Mouse (Mus musculus): Measurements from ENCODE around the gene Ssc4d. TPM values are rescaled to one million over a fixed set of nuclear protein-coding genes. Genes with fewer than 3 reads are reported as not detected.
A peak's percentile ranks its signal among the peaks of the same experiment; 100 is the strongest.

The Ssc4d gene
- polyA plus RNA-seq, 1 experiment from 2014 or later = 3.7 TPM

- H3K4me3 ChIP-seq = peak overlapping the region; percentile 88
- H3K27ac ChIP-seq = peak overlapping the region; percentile 96
- under 1% methylated on average over 35 of the region's 35 CpGs for WGBS
- H3K36me3 ChIP-seq = peaks cover 31% of the 10 kb centered on the region
- H3K9me3 ChIP-seq (replicated peaks) = no peaks in the 10 kb centered on the region
- peaks cover 39% of the 10 kb centered on the region for H3K4me1 ChIP-seq
- peak; percentile 73 for ATAC-seq (ENCODE audit: low FRiP score)
- peak overlapping the region; percentile 63 for H3K4me2 ChIP-seq (replicated peaks)
- peak overlapping the region; percentile 95 for H3K9ac ChIP-seq
- no peaks in the 10 kb centered on the region for H3K27me3 ChIP-seq
Measured at GRCm38 (mm10) chr5:135933900-135934441, 40.4 kb downstream of the Ssc4d start.

- no peak for ATAC-seq (ENCODE audit: low FRiP score)
- H3K4me2 ChIP-seq (replicated peaks) = peak overlapping the region; percentile 63
- H3K9ac ChIP-seq = peak overlapping the region; percentile 95
- no peaks in the 10 kb centered on the region for H3K9me3 ChIP-seq (replicated peaks)
- H3K4me3 ChIP-seq = peak overlapping the region; percentile 88
- peak overlapping the region; percentile 96 for H3K27ac ChIP-seq
- WGBS = 16% methylated on average over 12 of the region's 12 CpGs
- peaks cover 35% of the 10 kb centered on the region for H3K36me3 ChIP-seq
- H3K27me3 ChIP-seq = no peaks in the 10 kb centered on the region
- H3K4me1 ChIP-seq = peaks cover 39% of the 10 kb centered on the region
Measured at GRCm38 (mm10) chr5:135933222-135933899, 41.0 kb downstream of the Ssc4d start.

GRCm38 (mm10) chr5:135932359-135932758 is 42.0 kb downstream of the Ssc4d start:
- Histone ChIP-seq H3K4me1 (peaks cover 39% of the 10 kb centered on the region), H3K27ac (no peak overlapping the region), H3K27me3 (no peaks in the 10 kb centered on the region), H3K9ac (no peak overlapping the region), H3K4me2 (replicated peaks) (peak overlapping the region; percentile 63), H3K4me3 (peak overlapping the region; percentile 88), H3K36me3 (peaks cover 43% of the 10 kb centered on the region), H3K9me3 (replicated peaks) (no peaks in the 10 kb centered on the region)
- ATAC-seq (ENCODE audit: low FRiP score) = no peak
- WGBS = 76% methylated on average over 2 of the region's 2 CpGs

GRCm38 (mm10) chr5:135931526-135931925 is 42.8 kb downstream of the Ssc4d start:
- Histone ChIP-seq H3K4me1 (peaks cover 39% of the 10 kb centered on the region), H3K4me3 (peak overlapping the region; percentile 88; the same call in 1 of the 2 replicates)
- 94% methylated on average over 9 of the region's 9 CpGs for WGBS

GRCm38 (mm10) chr5:135929685-135930424 is 44.5 kb downstream of the Ssc4d start:
- Histone ChIP-seq H3K4me2 (replicated peaks) (no peak overlapping the region), H3K4me3 (no peak overlapping the region), H3K9ac (no peak overlapping the region), H3K27me3 (no peaks in the 10 kb centered on the region), H3K4me1 (peaks cover 39% of the 10 kb centered on the region), H3K9me3 (replicated peaks) (no peaks in the 10 kb centered on the region), H3K36me3 (peaks cover 60% of the 10 kb centered on the region), H3K27ac (no peak overlapping the region)
- no peak for ATAC-seq (ENCODE audit: low FRiP score)
- WGBS = 75% methylated on average over 6 of the region's 6 CpGs

More at GRCm38 (mm10) chr5:135931526-135931925, 42.8 kb downstream of the Ssc4d start:
- H3K9me3 ChIP-seq (replicated peaks) = no peaks in the 10 kb centered on the region
- H3K27ac ChIP-seq = no peak overlapping the region
- no peaks in the 10 kb centered on the region for H3K27me3 ChIP-seq
- peaks cover 51% of the 10 kb centered on the region for H3K36me3 ChIP-seq
- H3K9ac ChIP-seq = no peak overlapping the region
- no peak for ATAC-seq (ENCODE audit: low FRiP score)
- peak overlapping the region; percentile 63 for H3K4me2 ChIP-seq (replicated peaks)

- Histone ChIP-seq H3K27ac (no peak overlapping the region), H3K27me3 (no peaks in the 10 kb centered on the region), H3K9me3 (replicated peaks) (no peaks in the 10 kb centered on the region), H3K4me2 (replicated peaks) (no peak overlapping the region), H3K36me3 (peaks cover 85% of the 10 kb centered on the region), H3K9ac (no peak overlapping the region), H3K4me3 (no peak overlapping the region), H3K4me1 (peaks cover 11% of the 10 kb centered on the region; the same call in 1 of the 2 replicates)
- no peak for ATAC-seq (ENCODE audit: low FRiP score)
- WGBS = 96% methylated on average over 7 of the region's 7 CpGs
Measured at GRCm38 (mm10) chr5:135923901-135924300, 50.4 kb downstream of the Ssc4d start.

- no peak for ATAC-seq (ENCODE audit: low FRiP score)
- H3K4me2 ChIP-seq (replicated peaks) = no peak overlapping the region
- WGBS = 91% methylated on average over 3 of the region's 3 CpGs
- no peak overlapping the region for H3K4me3 ChIP-seq
- H3K27me3 ChIP-seq = no peaks in the 10 kb centered on the region
- H3K9ac ChIP-seq = no peak overlapping the region
- H3K4me1 ChIP-seq = 0 out of 2 replicates have a peak, but pooled peaks cover 5% of the 10 kb centered on the region
- no peaks in the 10 kb centered on the region for H3K9me3 ChIP-seq (replicated peaks)
- no peak overlapping the region for H3K27ac ChIP-seq
- H3K36me3 ChIP-seq = peaks cover 86% of the 10 kb centered on the region
Measured at GRCm38 (mm10) chr5:135919902-135920301, 54.4 kb downstream of the Ssc4d start.

- no peak overlapping the region for H3K4me2 ChIP-seq (replicated peaks)
- H3K9ac ChIP-seq = no peak overlapping the region
- peaks cover 85% of the 10 kb centered on the region for H3K36me3 ChIP-seq
- no peak for ATAC-seq (ENCODE audit: low FRiP score)
- no peaks in the 10 kb centered on the region for H3K9me3 ChIP-seq (replicated peaks)
- no peak overlapping the region for H3K4me3 ChIP-seq
- 97% methylated on average over 5 of the region's 5 CpGs for WGBS
- H3K4me1 ChIP-seq = no peaks in the 10 kb centered on the region; the same call in 1 of the 2 replicates
- no peaks in the 10 kb centered on the region for H3K27me3 ChIP-seq
- no peak overlapping the region for H3K27ac ChIP-seq
Measured at GRCm38 (mm10) chr5:135918593-135918992, 55.7 kb downstream of the Ssc4d start.

- H3K9ac ChIP-seq = no peak overlapping the region
- H3K4me2 ChIP-seq (replicated peaks) = no peak overlapping the region
- no peak overlapping the region for H3K27ac ChIP-seq
- WGBS = 94% methylated on average over 5 of the region's 5 CpGs
- H3K4me3 ChIP-seq = no peak overlapping the region
- no peaks in the 10 kb centered on the region for H3K9me3 ChIP-seq (replicated peaks)
- no peaks in the 10 kb centered on the region for H3K27me3 ChIP-seq
- ATAC-seq (ENCODE audit: low FRiP score) = no peak
- H3K4me1 ChIP-seq = no peaks in the 10 kb centered on the region; the same call in 1 of the 2 replicates
- H3K36me3 ChIP-seq = peaks cover 85% of the 10 kb centered on the region
Measured at GRCm38 (mm10) chr5:135918059-135918437, 56.3 kb downstream of the Ssc4d start.

- H3K9ac ChIP-seq = no peak overlapping the region
- ATAC-seq (ENCODE audit: low FRiP score) = no peak
- WGBS = 91% methylated on average over 8 of the region's 8 CpGs
- no peaks in the 10 kb centered on the region; the same call in 1 of the 2 replicates for H3K4me1 ChIP-seq
- no peaks in the 10 kb centered on the region for H3K9me3 ChIP-seq (replicated peaks)
- H3K4me2 ChIP-seq (replicated peaks) = no peak overlapping the region
- no peaks in the 10 kb centered on the region for H3K27me3 ChIP-seq
- no peak overlapping the region for H3K4me3 ChIP-seq
- no peak overlapping the region for H3K27ac ChIP-seq
- H3K36me3 ChIP-seq = peaks cover 85% of the 10 kb centered on the region
Measured at GRCm38 (mm10) chr5:135917327-135918058, 56.8 kb downstream of the Ssc4d start.

- Histone ChIP-seq H3K4me1 (no peaks in the 10 kb centered on the region; the same call in 1 of the 2 replicates), H3K4me3 (no peak overlapping the region), H3K36me3 (peaks cover 82% of the 10 kb centered on the region), H3K9ac (no peak overlapping the region), H3K27me3 (no peaks in the 10 kb centered on the region), H3K4me2 (replicated peaks) (no peak overlapping the region), H3K9me3 (replicated peaks) (no peaks in the 10 kb centered on the region), H3K27ac (no peak overlapping the region)
- ATAC-seq (ENCODE audit: low FRiP score) = no peak
- WGBS = 93% methylated on average over 3 of the region's 3 CpGs
Measured at GRCm38 (mm10) chr5:135916601-135917000, 57.7 kb downstream of the Ssc4d start.

GRCm38 (mm10) chr5:135916051-135916565 is 58.2 kb downstream of the Ssc4d start:
- H3K4me3 ChIP-seq = no peak overlapping the region
- H3K27me3 ChIP-seq = no peaks in the 10 kb centered on the region
- no peak overlapping the region for H3K27ac ChIP-seq
- H3K36me3 ChIP-seq = peaks cover 82% of the 10 kb centered on the region
- no peak for ATAC-seq (ENCODE audit: low FRiP score)
- WGBS = 92% methylated on average over 6 of the region's 6 CpGs
- H3K4me1 ChIP-seq = no peaks in the 10 kb centered on the region; the same call in 1 of the 2 replicates
- H3K9ac ChIP-seq = no peak overlapping the region
- no peak overlapping the region for H3K4me2 ChIP-seq (replicated peaks)
- H3K9me3 ChIP-seq (replicated peaks) = no peaks in the 10 kb centered on the region

Measured in hindbrain, embryonic 12.5 days (tissue).